Mouse (Mus musculus): Measurements from ENCODE around the gene Clptm1.
A peak's percentile ranks its signal among the peaks of the same experiment; 100 is the strongest.
"Not testable (repeated sequence)": the region's sequence is repeated elsewhere in the genome, so short reads cannot be mapped to it uniquely, and the experiment has no call there.

Gene Clptm1

DNA sequence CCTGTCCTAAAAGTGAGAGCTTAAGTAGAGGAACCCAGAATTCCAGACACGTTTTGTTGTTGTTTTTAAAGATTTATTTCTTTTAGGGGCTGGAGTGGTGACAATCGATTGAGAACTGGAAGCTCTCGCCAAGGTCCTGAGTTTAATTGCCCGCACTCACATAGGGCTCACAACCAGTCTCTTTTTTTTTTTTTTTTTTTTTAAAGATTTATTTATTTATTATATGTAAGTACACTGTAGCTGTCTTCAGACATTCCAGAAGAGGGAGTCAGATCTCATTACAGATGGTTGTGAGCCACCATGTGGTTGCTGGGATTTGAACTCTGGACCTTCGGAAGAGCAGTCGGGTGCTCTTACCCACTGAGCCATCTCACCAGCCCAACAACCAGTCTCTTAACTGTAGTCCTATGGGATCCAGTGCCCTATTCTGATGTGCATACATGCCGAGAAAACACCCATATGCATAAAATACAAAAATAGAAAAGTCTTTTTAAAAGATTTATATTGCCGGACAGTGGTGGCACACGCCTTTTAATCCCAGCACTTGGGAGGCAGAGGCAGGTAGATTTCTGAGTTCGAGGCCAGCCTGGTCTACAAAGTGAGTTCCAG, 60.1 kb downstream of the Clptm1 start:
- DNase-seq, result not testable (repeated sequence)

DNA sequence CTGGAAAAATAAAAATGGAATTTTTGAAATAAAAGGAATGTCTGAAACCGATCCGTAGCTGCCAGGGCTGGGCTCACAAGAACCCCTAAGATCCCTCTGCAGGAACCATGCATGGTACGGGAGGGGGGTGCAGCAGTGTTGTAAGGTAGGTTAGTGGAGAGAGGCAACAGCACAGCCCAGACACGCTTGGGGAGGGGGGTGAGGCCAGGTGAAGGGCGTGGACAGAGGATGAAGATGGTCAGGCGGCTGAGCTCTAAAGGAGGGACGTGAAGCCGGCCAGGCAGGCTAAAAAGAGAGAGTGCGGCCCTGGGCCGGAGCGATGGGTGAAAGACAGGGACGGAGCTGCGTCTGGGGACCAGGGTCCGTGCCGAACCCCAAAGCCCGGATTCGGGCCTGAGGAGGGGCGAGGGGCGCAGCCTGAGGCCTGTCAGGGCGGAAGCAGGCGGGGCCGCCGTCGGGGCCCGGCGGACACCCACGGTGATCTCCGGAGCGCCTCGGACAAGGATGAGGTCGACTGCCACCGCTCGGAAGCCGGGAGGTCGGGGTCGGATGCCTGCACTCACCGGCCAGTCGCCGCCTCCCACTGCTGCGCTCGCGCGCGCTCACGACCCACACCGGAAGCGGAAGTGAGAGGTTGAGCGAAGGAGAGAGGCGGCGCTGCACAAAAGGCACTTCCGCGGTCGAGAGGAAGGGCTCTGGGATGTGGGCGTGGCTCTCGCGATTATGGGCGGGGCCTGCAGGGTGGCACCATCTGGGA, 60.8 kb downstream of the Clptm1 start, which contains the start of gene Clasrp:
Gene Clasrp (minus strand): TSS at position 638 of the 757 bp plus-strand sequence.
- DNase-seq, result peak; percentile 96

DNA sequence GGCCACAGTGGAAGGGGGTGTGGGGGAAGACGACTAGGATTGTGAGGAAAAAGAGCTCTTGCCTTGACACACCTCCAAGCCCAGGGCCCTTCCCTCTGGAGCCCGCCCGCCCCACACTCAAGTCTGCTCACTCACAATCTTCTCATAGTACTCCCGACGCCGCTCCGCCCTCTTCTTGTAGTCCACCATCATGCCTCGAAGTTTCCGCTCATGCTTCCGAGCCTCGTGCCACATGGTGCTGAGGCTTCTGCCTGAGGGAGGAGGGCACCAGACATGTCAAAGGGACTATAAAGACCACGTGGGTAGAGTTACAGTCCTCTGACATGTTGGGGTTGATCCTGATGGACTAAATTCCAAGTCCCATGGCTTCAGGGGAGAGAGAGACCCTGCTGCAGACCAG, 61.8 kb downstream of the Clptm1 start:
- no peak for DNase-seq

DNA sequence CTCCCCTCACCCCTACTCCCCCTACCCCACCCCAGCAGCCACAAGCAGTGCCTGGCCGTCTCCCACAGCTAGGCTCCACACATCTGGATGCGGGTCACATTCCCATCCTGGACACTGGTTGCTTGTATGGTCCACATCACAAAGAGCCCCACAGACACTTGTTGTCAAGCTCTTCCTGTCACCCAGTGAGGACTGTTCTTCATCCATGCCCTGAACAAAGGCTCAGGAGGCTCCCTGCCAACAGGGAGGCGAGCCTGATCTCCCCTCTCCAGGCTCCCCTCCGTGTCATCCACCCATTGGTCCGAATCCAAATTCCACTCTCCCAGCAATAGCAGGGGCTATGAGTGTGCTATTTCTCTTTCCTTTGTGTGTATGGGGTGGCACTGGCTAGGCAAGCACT, 64.3 kb downstream of the Clptm1 start:
- DNase-seq, result no peak

DNA sequence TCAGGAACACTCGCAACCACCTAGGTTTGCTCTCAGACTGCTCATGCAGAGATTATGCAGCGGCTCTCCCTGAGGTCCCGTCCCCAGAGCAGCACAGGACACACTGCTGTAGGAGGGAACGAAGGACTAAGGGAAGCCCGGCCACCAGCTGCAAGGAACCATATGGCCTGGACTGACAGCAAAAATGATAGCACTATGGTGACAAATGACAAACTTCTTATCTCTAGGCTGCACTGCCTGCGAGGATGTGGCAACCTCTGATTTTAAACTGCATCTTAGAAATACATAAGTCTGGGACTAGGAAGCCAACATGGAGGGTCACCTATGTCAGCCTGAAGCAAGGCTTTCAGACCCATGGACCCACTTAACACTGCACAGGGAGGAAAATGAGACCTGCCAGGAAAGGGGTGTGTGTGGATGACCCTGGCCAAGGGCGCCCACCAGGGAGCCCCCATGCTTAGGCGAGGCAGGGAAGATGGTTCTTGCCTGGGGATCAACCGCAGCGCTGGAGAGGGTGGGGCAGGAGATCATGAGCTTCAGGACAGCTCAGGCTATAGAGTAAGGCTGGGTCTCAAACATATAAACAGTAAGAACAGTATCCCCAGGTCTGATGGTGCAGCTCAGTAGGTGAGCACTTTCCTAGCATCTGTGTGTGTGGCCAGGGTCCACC, 71.6 kb downstream of the Clptm1 start:
- DNase-seq, result no peak

DNA sequence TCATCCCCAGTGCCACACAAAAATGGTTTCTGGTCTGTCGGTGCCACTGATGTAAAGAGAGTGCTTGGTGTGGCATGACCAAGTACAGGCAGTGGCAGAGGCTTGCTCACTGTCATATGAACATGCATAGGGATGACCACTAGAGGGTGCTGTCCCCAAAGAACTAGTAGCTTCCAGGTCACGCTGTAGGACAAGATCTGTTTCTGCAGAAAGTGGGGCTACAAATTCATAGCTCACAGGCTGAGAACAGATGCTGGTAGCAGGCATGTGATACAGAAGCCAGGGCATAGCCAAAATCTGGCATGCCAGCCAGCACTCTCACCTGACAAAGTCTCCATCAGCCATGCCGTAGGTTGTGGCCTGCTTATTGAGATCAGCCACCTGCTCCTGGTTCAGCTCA, 74.9 kb downstream of the Clptm1 start:
- peak; percentile 53 for DNase-seq

DNA sequence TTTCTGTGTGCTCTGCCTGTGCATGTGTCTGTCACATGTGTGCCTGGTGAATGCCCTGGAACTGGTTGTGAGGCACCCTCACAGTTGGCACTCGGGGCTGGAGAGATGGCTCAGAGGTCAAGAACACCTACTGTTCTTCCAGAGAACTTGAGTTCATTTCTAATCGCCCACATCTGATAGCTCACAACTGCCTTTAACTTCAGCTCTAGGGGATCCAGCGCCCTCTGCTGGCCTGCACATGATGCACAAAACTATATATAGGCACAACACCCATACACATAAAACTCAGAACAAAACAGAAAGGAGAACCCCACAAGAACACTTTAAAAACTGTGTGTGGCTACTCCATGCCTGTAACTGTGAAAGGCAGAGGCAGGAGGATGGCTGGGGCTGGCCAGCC, 75.6 kb downstream of the Clptm1 start:
- no peak for DNase-seq

DNA sequence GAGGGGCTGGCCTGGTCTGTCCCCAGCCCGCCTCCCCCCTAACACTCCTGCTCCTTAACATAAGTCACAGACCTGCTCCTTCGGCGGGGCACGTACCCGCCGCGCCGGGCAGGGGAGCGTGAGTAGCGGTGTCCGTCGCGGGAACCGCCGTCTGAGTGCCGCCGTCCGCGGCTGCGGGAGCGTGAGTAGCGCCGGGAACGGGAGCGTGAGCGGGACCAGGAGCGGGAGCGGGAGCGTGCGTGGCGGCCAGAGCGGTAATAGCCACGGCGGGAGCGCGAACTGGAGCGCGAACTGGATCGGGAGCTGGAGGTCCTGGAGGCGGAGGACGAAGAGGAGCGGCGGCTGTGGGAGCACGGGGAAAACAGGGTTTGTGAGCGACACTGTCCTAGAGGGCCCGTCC, 78.6 kb downstream of the Clptm1 start:
- no peak for DNase-seq

Measured in kidney, adult 11 months (tissue).